Mouse (Mus musculus) stomach, postnatal 0 days (tissue): ENCODE results near the gene Sycn.

ENCODE experiments used
- CTCF ChIP-seq: IDR thresholded peaks from 2 replicates; pipeline ENCODE4 v1.5.1; 2016; ENCODE audit warnings: antibody characterized with exemption, low read depth, mild to moderate bottlenecking, moderate library complexity
- EP300 ChIP-seq: optimal IDR thresholded peaks from 2 replicates; pipeline ENCODE3; 2016; ENCODE audit warnings: antibody characterized with exemption

- TF ChIP-seq CTCF, result no peak
- TF ChIP-seq EP300, result no peak
These were observed 29.2 kb upstream of the Sycn start for GRCm38 (mm10) chr7:28511441-28511840.
